Mouse (Mus musculus) urinary bladder, adult 2 months (tissue): Measurements from ENCODE around the gene Gpr157. TPM values are rescaled to one million over a fixed set of nuclear protein-coding genes. Genes with fewer than 3 reads are reported as not detected.
"Not testable (repeated sequence)": the region's sequence is repeated elsewhere in the genome, so short reads cannot be mapped to it uniquely, and the experiment has no call there.

ENCODE experiments used
- DNase-seq: peaks from one replicate; pipeline ENCODE4 v3.0.0; 2022; ENCODE audit warnings: low spot score
- polyA plus RNA-seq: library from polyadenylated mRNA; depleted of rRNA; stranded (reverse); fragments of >200 nt; gene quantifications from 2 replicates; pipeline ENCODE4 v1.2.3, GENCODE M21; 2012; rRNA removed

Gene Gpr157
- polyA plus RNA-seq, result 1.7 and 2.0 TPM in 2 replicates

DNA sequence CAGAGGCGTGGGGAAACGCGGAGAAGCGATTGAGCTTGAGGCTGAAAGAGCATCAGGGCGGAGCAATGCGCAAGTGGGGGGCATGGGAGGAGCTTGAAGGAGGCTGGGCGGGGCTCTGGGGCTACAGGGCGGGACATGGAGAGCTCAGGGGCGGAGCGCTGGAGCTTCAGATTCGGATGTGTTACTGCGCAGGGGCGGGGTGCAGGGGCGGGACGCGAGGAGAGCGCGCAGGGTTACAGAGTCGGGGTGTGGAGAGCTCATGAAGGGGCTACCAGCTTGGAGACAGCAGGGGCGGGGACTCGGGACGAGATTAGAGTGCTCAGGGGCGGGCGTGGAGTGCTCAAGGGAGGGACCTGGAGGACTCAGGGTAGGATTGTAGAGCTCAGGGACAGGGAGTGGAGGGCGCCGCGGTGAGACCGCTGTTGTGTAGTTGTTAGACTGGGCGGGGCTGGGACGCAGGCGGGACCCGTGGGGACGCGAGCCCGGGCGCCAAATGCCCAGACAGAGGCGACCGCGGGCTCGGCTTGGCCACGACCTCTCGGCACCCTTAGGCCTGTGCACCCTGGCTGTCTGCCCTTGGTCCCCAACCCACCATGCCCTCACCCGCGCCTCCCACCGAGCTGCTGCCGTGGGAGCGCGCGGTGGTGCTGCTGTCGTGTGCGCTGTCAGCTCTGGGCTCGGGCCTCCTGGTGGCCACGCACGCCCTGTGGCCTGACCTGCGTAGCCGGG, at the start of gene Gpr157:
Gene Gpr157 (plus strand): TSS at position 205 of the 729 bp plus-strand sequence.
- peak; percentile 69 for DNase-seq

DNA sequence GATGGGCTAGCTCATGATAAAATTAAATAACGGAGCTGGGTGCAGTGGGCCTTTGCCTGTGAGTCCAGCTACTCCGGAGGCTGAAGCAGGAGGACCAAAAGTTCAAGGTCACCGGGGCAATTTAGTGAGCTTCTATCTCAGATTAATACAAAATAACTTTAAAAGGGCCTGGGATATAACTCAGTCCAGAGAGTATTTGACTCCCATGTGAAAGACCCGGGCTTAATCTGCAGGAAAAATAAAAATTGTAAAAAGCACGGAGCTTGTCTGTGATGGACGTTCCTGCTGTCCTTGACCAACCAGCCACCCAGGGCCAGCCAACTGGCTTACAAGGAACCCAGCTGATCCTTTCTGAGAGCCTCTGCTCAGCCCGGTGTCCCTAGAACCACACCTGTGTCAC, 48.6 kb upstream of the Gpr157 start:
- DNase-seq, result no peak

DNA sequence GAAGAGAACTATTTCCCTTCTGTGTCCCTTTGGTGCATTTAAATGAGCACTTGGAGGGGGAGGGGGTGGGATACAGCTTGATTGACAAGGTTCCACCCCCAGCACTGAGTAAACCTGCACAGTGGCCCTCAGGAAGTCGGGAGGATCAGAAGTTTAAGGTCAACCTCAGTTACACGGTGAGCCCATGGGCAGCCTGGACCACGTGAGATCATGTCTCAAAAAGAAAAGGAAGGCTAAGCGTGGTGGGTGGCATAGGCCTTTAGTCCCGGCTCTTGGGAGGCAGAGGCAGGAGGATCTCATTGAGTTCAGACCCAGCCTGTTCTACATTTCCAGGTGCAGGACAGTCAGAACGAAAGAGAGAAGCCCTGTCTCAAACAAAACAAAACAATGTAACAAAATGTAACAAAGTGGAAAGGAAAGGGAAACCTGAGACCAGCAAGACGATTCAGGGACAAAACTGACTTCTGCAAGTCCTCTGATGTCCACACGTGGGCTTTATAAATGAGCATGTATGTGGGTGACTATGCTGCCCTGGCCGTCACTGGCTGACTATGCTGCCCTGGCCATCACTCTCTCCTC, 47.1 kb upstream of the Gpr157 start:
- no peak for DNase-seq

DNA sequence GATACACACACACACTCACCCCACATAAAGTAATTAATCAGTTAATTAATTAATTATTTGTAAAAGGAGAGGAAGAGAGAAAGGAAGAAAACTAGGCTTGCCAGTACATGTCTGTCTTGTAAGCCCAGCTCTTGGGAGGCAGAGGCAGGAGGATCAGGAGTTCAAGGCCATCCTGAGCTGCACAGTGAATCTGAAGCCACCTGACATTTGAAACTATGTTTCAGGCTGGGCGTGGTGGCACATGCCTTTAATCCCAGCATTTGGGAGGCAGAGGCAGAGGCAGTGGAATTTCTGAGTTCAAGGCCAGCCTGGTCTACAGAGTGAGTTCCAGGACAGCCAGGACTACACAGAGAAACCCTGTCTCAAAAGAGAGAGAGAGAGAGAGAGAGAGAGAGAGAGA, 46.3 kb upstream of the Gpr157 start:
- DNase-seq, result not testable (repeated sequence)

DNA sequence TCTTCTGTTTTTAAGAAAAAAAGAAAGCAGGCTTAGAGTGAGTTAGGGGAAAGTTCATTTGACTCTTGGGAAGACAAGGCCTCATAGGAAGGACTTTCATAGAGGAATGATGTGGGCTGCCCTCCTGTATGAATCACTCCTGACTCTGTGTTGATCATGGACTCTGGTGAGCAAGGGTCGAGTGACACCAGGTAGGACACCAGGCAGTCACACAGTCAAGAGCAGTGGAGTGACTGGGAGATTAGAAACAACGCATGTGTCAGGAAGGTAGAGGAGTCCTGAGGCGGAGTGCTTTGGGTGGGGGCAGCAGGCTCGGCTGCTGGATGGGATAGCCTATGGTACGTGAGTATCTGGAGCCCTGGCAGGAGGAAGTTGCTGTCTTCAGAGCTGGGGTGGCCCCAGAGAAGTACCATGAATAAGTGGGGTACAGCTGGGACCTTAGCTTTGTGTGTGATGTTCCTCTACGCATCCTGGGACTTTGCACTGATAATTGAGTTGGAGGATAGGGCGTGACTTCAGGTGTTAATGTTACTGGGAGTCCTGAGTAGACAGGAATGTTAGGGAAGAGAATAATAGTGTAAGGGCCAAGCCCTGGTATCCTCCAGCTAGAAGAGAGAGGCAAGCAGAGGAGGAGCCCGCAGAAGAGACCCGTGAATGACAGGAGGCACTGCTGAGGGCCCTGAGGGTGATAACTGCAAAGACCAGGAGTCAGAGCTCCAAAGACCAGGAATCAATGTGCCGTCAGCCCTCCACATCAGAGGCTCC, 45.6 kb upstream of the Gpr157 start:
- no peak for DNase-seq

DNA sequence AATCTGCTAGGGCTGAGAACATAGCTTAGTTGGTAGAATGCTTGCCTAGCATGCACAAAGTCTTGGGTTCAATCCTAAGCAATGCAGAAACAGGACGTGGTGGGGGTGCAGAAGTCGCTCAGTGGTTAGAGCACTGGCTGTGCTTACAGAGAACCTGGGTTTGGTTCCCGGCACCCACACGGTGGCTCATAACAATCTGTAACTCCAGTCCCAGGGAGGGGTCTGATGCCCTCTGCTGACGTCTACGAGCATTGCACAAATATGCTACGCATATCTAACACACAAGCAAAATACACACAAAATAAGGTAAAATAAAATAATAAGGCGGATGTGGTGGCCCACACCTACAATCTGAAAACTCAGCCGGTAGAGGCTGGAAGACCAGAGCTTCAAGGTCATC, 43.6 kb upstream of the Gpr157 start:
- DNase-seq, result no peak

DNA sequence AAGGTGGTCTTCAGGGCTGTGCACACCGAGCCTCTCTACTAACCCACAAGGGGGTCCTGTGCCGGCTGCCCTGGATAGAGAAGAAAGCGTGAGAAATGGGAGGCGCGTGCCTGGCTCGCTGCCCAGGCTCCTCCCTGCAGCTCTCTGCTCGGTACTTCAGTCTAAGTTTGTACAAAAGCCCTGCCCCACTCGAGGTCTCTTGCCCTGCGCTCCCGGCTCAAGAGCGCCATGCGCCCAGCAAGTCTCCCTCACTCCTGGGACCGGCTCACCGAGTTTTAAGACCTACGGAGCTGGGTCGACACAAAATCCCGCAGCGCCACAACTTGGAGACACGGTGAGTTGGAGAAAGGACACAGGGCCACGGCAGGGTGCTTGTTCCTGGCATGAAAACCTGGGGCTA, 39.1 kb upstream of the Gpr157 start:
- DNase-seq, result peak; percentile 49

DNA sequence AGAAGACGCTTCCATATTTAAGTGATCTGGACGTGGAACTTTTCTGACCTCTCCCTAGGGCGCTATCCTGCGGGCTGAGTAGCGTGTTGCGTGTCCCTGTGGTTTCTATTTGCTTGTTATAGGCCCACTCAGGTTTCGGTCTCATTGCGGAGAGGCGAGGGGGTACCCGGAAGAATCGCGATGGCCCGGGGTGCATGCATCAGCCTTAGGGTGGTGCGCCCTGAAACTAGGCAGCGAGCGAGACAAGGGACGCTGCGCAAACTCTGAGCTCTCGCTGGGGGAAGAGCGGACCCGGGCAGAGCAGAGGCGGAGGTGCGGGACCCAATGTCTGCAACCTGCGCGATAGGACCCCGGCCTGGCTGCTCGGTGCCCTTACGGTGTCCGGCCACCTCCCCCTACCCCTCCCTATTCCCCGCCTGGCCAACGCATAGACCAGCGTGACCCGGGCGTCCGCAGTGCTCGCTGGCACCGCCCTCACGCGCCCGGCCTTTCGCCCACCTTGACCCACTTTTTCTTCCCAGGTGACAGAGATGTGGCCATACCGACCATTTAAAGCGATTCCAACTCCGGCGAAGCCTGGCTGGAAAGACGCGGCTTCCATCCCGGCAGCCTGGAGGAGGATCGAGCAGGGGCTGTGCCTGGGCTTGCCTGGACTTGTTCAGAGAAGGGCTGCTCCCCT, 38.5 kb upstream of the Gpr157 start:
- peak; percentile 36 for DNase-seq

DNA sequence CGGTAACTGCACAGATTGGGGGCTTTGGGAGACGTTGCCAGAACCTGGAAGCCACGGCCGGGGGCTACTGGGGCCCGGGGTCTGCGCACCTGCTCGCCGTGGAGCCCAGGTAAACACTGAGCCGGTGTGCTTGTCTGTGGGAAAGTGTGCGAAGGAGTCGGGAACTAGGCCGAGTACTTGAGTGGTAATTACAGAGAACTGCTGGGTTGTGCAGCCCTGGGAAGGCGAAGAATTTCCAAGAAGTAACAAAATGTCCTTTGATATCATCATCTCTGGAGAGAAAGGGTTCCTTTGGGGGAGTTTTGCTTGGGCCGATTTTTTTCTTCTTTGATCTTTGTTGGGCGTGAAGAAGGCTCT, 38.0 kb upstream of the Gpr157 start:
- no peak for DNase-seq

DNA sequence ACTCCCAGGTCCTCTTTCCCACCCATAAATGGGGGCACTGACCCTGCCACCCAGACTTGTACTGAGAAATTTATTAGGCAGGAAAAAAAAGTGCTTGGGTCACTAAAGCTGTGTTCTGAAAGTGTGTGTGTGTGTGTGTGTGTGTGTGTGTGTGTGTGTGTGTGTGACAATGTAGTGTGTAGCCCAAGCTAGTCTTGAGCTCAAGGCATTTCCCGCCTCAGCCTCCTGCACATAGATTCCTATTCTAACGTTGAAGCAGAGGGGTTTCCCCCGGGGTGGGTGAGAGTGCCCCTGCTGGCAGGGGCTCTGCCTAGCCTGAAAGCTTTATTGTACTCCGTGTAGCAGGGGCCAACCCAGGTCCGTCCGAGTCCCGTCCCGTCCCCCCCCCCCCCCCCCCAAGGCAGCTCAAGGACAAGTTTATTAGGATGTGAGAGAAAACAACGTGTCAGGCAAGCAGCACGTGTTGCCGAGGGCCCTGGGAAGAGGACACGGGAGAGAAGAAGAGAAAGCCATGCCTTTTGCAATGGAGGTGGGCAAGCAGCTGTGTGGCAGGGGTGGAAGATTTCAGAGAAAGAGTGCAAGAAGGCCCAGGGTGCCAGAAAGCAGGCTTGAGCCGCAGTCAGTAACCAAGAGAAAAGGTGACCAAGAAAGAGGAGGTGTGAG, 37.5 kb upstream of the Gpr157 start:
- no peak for DNase-seq

DNA sequence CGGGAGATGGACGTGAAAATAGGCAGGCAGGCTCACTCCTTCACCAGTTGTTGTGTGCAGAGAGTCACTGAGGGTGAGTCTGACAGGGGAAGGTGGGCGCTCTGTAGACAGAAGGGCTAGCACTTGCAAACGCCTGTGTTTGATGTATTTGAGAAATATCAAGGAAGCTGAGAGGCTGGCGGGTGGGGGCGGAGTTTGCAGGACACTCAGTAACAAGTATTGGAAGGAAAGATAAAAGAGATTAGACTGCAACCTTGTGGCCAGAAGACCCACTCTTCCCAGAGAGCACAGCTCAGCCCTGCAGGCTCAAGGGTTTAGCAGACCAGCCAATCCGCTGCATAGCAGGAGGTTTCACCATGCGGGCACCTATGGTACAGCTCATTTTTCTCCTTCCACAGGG, 35.7 kb upstream of the Gpr157 start:
- no peak for DNase-seq

DNA sequence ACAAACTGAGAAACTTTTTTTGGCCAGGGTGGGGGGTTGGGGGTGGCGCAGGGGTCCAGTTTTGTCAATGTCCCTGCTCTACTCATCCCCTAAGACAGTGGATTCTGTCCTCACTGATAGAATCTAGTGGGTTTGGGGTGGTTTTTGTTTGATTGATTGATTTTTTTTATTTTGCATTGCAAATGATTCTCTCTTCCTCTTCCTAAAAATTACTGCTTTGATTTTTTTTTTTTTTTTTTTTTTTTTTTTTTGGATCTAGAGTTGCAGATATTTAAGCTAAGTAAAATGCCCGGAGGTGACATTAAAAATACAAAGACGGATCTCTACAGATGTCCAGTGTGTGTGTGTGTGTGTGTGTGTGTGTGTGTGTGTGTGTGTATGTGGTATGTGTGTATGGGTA, 34.8 kb upstream of the Gpr157 start:
- DNase-seq, result no peak

DNA sequence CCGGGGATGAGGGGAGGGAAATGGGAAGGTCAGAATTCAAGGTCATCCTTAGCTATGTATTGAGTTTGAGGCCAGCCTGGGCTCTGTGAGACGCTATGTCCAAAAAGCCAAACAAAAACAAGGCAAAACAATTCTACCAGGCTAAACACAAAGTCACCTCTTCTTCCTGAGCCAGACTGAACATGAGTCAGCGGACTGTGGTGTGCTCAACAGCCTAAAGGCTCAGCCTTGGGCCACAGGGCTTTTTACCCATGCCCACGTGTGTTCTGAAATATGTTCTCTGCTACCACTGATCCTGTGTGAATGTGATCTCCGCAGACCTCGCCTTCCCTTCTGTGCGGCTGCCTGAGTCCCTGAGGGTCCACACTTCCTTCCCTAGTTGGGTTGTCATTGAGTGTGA, 31.0 kb upstream of the Gpr157 start:
- no peak for DNase-seq

DNA sequence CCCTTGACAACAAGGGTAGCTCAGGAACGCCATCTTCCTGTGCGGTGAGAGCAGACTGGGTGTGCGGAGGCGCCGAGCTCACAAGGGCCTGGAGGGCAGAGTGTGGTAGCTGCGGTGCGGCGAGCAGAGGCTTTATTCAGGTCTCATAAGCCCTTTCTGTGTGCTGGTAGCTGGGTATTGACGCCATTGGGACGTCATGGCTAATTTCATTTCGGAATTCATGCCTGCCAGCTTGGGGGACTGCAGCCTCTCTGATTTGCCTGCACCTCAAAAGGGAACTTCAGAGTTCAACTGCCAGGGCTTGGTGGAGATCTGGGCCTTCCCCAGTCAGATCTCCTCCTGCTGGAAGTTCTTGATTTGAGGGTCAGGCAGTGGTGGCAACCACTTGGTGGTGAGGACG, 29.4 kb upstream of the Gpr157 start:
- no peak for DNase-seq

DNA sequence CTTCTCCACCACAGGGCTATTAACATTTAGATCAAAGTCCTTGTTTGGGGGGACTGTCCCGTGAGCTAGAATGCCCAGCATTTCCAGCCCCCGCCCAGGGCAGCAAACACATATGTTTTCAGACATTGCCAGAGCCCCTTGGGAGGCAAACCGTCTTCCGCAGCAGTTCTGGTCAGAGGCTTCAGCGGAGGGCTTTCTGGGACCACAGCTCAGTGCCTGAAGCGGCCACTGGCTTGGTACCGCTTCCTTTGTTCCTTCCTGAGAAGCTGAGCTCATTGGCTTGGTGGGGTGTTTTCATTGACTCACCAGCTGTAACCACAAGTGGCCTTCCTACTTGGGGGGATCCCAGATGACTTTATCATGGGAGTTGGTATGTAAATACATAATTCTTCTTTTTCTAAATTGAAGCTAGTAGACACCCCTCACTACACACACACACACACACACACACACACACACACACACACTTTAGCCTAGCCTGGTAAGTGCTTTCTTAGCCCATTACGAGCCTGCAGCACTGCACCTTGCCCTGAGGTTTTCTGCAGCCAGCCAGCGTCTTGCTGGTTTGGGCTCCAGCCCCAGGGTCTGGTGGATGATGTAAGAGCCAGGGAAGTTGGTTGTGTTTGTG, 27.2 kb upstream of the Gpr157 start:
- DNase-seq, result no peak

DNA sequence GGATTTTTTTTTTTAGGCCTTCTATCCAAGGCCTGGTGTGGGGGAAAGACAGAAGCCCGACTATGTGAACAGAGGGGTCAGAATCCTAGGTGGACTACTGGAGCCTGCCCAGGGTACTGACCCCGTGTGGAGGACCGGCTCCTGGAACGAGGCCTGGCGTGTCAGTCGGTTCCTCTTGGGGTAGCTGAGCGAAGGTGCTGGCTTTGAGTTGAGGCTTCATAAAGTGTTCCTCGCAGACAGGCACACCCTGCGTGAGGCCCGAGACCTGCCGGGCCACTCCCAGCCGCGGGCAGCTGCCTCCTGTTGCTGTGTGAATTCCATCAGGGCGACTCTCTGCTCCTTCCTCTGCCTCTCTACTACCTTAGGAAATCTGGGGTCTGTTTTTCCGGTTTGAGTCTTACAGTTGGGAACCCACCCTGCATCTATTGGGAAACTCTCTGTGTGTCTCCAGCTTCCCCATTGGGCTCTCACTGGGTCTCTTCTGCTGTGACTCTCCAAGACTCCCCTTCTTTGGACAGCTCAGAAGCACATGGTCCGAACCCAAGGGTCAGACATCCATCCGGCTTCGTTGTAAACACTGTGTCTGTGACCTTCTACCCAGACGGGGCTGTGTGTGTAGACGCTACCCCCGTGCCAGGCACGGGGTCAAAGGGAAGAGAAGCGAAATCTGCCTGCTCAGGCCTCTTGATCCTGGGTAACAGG, 26.5 kb upstream of the Gpr157 start:
- DNase-seq, result no peak

DNA sequence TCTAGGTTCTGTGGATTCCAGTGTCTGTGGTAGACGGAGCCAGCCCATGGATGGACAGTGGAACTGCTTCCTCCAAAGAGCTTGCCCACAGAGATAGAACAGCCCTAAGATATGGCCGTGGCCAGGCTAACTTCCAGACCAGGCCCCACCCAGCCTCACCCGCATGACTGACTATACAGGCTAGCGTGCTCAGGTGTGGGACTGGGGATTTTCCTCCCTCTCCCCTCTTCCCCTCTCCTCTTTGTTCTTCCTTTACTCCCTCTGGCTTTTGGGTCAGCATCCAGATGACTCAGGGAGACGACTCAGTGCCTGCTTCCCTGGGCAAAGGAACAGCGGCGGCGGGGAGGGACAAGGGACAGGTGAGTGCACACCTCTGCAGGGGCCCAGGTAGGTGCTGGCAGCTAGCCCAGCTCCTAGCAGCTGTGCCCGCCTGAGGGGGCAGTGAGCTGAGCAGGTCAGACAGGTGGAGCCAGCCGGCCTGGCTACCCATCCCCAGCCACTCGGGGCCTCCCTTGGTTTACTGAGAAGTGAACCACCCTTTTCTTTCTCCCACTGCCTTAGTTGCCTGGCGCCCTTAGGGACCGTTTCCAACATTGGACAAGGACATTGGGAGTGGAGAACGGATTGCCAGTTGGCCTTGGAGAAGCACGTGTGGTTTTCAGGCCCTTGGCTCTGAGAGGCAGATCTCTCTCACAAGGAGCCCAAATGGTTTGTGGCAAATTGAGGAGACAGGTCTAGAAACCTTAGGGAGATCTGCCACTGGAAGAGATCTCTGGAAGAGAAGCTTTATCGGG, 25.5 kb upstream of the Gpr157 start:
- DNase-seq, result no peak

DNA sequence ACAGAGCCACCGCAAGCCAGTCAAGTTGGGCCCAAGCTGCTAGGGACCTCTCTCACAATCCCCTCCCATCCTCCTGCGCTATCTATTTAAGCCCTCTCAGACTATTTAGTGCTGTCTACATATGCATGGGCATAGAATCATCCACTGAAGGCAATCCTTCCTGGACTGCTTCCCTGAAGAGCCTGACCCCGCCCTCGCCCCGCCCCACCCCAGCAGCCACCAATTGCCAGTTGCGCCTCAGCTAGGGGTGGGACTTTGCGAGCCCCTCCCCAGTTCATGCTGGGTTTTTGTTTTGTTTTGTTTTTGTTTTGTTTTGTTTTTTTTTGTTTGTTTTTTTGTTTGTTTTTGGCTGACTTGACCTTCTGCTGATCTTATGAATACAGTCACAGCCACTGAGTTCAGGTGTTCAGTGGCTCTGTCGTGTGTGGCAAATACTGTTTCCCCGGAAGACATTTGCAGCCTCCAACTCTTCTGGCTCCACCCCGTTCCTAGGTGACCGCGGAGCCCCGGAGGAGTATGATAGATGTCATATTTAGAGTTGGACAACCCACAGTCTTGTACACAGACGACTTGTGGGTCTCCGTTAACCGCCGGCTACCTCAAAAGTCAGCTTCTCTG, 20.4 kb upstream of the Gpr157 start:
- DNase-seq, result no peak

DNA sequence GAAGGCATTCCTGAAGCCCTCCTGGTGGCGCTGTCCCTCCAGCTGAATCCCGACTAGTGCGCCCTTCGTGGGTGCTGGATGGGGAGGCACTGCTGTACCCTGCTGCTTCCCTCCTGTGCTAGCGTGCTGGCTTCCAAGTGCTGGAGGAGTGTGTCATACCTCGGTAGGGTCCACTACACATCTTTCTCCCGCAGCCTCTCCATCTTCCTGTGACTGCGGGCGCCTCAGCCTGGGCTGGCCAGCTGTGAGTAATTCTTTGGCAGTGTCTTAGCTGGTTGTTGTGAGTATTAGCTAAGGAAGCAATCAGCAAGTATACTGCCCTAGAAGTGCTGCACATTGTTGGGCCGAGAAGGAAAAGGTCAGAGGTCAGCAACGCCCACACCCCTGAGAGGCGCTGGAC, 18.9 kb upstream of the Gpr157 start:
- DNase-seq, result no peak

DNA sequence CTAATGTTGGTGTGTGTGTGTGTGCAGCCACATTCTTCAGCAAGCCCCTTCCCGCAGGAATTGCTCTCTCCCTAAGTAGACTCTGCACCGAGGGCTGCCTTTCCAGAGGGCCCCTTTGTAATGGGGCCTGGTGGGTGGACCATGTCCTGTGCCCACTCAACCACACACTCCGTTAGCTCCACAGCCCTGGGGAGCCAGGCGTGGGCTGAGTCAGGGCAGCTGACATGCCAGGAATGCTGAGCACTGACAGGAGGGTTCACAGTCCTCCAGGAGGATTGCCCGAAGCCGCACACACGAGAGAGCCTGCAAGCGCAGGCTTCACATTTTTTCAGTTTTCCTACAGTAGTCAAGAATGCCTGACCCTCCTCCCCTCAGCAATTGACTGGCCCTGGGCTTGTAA, 17.0 kb upstream of the Gpr157 start:
- no peak for DNase-seq
